Mouse (Mus musculus) CD8-positive naive resting alpha-beta T cell, adult 2 months (primary cell): ENCODE data around the gene Trim8.

Experiments
- DNase-seq, 2 experiments: peaks; one replicate each; pipeline ENCODE4 v3.0.0; 2022; ENCODE audit warnings: low read depth in 2 of 2, low spot score in 2 of 2

Gene Trim8

GRCm38 (mm10) chr19:46538213-46538612 is 36.7 kb downstream of the Trim8 start:
- DNase-seq = no peak

DNA sequence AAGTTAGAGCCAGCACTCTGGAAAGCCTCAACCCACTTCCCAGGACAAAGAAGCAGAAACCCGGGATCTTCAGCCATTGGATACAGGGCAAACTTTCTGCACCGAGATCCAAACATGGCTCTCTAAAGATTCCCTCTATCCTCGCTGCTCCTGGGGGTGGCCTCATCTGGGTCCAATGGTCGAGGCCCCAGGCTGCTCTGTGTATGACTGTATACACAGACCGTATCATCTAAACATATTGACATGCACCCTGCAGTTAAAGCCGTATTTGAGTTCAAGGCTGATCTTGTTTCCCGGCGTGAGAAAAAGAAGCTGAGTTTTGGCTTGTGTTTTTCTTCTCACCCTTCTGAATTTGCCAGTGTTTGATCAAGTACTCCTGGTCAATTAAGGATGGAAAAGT is 41.2 kb downstream of the Trim8 start:
- DNase-seq = no peak

- no peak for DNase-seq
Measured at GRCm38 (mm10) chr19:46547565-46547964, 46.1 kb downstream of the Trim8 start.

GRCm38 (mm10) chr19:46548110-46548509 is 46.6 kb downstream of the Trim8 start:
- no peak for DNase-seq

DNA sequence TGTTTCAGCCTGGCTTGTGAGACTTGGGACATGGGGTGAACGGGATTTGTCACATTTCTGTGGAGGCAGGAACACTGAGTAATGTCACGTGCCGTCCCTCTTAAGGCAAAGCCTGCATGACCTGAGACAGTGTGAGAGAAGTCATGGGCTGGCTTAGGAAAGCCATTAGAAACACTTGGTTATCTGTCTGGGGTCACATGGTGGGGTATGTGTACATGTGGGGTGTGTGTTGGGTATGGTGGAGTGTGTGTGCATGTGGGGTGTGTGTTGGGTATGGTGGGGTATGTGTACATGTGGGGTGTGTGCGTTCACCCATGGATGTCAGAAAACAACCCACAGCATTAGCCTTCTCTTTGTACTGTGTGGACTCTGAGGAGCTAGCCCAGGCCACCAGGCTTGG is 48.9 kb downstream of the Trim8 start:
- DNase-seq = no peak

DNA sequence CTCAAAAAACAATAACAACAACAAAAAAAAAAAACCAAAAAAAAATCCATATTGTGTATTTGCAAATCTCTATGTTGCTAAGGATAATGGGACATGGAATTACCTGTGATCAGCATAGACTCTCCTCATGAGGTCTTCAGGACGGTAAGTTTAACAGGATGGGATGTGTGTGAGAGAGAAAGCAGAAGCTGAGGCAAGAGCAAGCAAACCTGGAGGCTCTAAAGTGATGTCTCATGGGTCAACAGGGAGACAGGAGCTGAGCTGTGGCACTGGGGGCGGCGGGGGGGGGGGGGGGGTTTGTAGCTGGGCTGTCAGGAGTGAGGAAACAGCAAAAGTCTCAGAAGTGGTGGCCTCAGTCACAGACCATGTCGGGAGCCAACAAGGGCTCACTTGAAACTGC is 51.0 kb downstream of the Trim8 start:
- DNase-seq = no peak

- no peak for DNase-seq
Measured at GRCm38 (mm10) chr19:46553541-46553955, 52.0 kb downstream of the Trim8 start.

DNA sequence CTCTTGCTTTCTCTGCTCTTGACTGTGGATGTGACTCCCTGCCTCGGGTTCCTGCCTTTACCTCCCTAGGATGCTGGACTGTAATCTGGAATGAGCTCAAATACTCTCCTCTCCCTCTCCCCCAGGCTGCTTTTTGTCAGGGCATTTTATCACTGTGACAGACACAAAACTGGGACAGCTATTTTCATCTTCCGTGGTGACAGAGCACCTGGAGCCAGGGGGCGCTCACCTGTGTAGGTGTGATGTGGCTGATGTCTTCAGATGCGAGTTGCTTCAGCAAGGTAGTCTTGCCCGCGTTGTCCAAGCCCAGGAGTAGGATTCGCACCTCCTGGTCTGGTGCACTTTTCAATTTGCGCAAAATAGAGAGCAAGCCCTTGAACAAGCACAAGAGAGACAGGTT is 56.5 kb downstream of the Trim8 start:
- no peak for DNase-seq

DNA sequence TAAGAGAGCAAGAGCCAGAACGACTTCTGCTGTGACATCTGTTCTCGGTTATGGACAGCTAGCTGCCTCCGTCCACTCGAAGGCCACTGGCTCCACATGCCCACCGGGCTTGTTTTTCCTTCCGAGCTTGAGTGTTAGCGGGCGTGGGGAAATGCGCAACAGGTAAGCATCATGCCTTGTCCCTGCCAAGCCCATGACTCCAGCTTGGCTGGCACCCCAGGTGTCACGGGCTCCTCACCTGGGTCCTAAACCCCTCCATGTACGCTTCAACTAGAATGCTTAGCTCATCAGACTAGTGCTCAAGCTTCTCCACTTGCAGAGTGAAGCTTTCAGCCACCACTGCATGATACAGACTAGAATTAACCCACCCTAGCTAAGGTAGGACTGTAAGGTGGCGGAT is 57.1 kb downstream of the Trim8 start:
- DNase-seq = no peak

DNA sequence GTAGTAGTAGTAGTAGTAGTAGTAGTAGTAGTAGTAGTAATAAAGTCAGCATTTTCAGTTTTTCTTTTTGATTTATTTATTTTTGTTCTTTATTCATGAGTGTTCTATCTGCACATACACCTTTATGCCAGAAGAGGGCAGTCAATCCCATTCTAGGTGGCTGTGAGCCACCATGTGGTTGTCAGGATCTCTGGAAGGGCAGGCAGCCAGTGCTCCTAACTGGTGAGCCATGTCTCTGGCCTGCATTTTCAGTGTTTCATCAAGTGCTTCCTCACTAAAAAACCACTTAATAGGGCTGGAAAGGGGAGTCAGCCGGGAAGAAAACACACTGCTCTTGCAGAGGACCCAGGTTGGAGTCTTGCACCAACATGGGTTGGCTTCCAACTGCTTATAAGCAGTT is 60.6 kb downstream of the Trim8 start:
- DNase-seq = peak; percentile 21 to 52

- DNase-seq = no peak
Measured at GRCm38 (mm10) chr19:46562581-46563515, 61.3 kb downstream of the Trim8 start.

DNA sequence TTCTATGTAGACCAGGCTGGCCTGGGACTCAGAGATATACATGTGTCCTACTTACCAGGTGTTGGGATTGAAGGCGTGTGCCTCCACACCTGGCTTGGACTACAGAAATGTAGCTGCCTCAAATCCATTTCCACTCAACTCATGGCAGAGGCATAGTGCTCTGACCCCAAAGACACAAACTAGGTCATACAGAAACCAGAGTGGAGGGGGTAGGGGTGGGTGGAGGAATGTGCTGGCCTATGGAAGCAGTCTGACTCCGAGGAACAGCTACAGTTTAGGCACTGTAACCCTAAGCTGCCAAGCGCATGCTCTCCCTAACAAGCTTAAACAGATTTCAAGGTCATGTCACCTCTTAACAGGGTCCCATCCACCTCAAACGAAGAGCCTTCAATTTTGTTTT is 62.1 kb downstream of the Trim8 start:
- no peak for DNase-seq

- DNase-seq = no peak
Measured at GRCm38 (mm10) chr19:46564043-46564462, 62.6 kb downstream of the Trim8 start.
